Mouse (Mus musculus): ENCODE results near the gene Pithd1.
"Not testable (repeated sequence)": the region's sequence is repeated elsewhere in the genome, so short reads cannot be mapped to it uniquely, and the experiment has no call there.

The Pithd1 gene

GRCm38 (mm10) chr4:135961709-135962108 lies 25.4 kb downstream of the Pithd1 start:
- no peak for DNase-seq (ENCODE audit: low spot score)

DNA sequence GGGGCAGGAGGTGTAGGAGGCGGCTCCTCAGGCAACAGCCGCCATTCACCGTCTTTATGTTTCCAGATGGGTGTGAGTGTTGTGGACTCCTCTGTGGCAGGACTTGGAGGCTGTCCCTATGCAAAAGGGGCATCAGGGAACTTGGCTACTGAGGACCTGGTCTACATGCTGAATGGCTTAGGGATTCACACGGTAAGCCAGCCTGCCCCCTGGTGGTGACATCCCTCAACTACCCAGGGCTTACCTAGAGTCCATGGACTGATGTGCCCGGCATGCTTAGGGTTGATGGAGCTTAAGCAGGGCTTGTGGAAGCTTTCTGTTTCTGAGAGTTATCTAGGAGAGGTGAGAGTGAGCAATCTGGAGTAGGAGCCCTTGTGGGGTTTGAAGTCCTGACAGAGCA lies 26.3 kb downstream of the Pithd1 start:
- DNase-seq (ENCODE audit: low spot score) = peak; percentile 86

- no peak for DNase-seq (ENCODE audit: low spot score)
These were observed 28.7 kb downstream of the Pithd1 start for GRCm38 (mm10) chr4:135958354-135958753.

DNA sequence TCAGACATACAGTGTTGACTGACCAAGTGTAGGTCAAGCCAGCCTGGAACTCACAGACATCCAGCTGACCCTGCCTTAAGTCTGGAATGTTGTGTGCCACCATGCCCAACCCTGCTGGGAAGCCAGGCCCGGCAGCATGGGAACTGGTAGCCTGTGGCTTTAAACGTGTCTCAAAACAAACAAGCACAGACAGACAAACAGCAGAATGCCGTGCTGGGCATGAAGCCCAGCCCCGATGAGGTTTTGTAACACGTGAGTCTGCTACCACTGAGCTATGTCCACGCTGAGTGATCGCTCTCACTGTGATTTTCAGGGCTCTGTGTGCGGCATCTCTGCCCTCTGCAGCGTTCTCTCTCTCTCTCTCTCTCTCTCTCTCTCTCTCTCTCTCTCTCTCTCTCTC lies 31.2 kb downstream of the Pithd1 start:
- DNase-seq (ENCODE audit: low spot score) = no peak

GRCm38 (mm10) chr4:135954241-135954640 lies 32.8 kb downstream of the Pithd1 start:
- DNase-seq (ENCODE audit: low spot score) = peak; percentile 80

- no peak for DNase-seq (ENCODE audit: low spot score)
These were observed 33.9 kb downstream of the Pithd1 start for GRCm38 (mm10) chr4:135953179-135953578.

GRCm38 (mm10) chr4:135951505-135951904 lies 35.6 kb downstream of the Pithd1 start:
- no peak for DNase-seq (ENCODE audit: low spot score)

DNA sequence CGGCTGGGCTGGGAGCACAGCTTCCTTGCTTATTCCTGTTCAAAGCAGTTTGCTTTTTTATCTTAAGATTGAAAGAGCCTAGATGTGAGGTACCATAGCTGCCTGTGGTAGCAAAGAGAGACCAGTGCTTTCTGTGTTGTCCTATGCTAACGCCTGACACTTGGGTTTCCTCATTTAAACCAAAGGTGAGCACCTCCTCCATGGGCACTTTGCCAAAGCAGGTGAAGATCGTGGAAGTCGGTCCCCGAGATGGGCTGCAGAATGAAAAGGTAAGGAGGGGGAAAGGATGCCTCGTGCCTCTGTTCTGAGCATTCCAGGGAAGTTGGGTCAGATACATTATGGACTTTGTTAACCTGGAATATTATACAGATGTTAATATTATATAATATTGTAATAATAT lies 36.7 kb downstream of the Pithd1 start:
- DNase-seq (ENCODE audit: low spot score) = no peak

- no peak for DNase-seq (ENCODE audit: low spot score)
These were observed 37.2 kb downstream of the Pithd1 start for GRCm38 (mm10) chr4:135949911-135950310.

GRCm38 (mm10) chr4:135949475-135949874 lies 37.6 kb downstream of the Pithd1 start:
- no peak for DNase-seq (ENCODE audit: low spot score)

DNA sequence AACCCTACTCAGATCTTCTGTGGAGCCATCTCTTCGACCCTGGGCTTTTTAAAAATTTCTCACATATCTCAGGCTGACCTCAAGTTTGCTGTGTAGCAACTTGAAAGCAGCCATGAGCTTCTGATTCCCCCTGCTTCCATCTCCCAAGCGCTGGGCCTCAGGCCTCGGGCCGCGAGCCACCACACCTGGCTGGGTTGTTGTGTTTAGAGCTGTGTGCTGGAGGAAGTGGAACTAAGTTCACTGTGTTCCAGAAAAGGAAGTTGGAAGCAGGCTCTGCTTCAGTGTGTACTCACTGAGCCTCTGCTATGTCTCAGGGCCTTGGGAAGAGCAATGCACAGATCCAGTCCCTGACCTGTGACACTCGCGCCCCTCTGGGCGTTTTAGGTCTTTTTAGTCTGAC lies 38.9 kb downstream of the Pithd1 start:
- no peak for DNase-seq (ENCODE audit: low spot score)

- no peak for DNase-seq (ENCODE audit: low spot score)
These were observed 40.3 kb downstream of the Pithd1 start for GRCm38 (mm10) chr4:135946659-135947301.

DNA sequence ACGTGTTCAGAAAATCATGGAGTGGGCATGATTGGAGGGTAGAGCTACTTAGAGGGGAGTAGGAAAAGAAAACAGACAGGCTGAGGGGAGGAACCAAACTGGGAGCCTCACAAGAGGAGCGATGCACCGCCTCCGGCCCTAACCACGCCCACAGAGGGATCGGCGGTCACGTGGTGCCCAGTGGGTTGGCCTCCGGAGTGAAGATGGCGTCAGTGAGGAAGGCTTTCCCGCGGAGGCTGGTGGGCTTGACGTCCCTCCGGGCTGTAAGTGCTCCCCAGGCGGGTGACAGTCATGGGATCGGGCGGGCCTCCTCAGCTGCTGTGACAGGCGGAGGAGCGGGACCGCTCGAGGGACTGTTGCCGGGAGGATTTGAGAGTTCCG lies 40.8 kb downstream of the Pithd1 start, which contains the start of gene Hmgcl:
TSS of gene Hmgcl (plus strand) at position 171 of the 381 bp plus-strand sequence.
- peak; percentile 91 for DNase-seq (ENCODE audit: low spot score)

DNA sequence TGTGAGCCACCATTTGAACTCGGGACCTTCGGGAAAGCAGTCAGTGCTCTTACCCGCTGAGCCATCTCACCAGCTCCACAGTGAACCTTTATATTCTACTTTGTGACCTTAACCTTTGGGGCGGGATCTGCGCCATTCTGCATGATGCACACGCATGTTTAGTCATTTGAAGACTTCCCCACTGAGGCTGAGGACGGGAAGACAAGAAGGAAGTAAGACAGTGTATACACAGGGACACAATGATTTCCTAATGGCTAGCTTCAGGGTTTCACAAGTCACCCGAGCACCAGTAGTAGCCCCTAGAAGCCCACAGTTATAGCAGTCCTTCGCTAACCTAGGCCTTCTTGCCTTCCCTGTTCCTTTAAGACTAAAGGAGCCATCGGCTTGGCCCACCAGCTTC lies 41.4 kb downstream of the Pithd1 start:
- no peak for DNase-seq (ENCODE audit: low spot score)

DNA sequence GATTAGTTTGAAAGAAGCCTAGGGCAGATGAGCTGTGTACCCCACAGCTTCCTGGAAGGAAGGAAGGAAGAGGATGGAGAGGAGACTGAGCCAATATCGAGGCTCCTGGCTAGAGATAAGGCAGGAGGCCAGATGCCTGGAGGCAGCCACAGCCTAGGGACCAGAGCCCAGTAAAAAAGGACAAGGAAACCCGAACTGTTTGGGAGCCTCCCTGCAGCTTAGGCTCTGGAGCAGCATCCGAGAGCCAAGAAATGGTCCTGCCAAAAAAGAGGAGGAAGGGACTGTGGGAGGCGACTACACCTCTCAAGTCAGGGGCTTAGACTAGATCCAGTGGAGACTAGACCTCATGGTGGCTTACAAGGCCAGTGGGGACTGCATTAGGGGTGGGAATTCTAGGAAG lies 43.7 kb downstream of the Pithd1 start:
- DNase-seq (ENCODE audit: low spot score) = no peak

DNA sequence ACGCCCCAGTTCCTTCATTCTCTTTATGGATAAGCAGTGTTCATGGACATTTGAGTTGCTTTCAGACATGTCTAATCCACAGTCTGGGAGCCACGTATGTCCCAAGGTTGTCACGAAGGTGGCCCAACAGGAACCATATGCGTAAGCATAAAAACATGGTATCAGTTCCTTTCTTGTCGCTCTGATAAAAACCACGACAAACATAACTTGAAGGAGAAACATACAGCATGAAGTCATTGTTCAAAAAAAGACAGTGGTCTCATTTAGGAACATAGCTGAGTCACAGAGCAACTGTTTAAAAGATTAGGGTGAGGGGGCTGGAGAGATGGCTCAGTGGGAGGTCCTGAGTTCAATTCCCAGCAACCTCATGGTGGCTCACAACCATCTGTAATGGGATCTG lies 44.9 kb downstream of the Pithd1 start:
- DNase-seq (ENCODE audit: low spot score) = no peak

GRCm38 (mm10) chr4:135941026-135941425 lies 46.0 kb downstream of the Pithd1 start:
- DNase-seq (ENCODE audit: low spot score) = not testable (repeated sequence)

GRCm38 (mm10) chr4:135938858-135939257 lies 48.2 kb downstream of the Pithd1 start:
- DNase-seq (ENCODE audit: low spot score) = no peak

GRCm38 (mm10) chr4:135935502-135935901 lies 51.6 kb downstream of the Pithd1 start:
- DNase-seq (ENCODE audit: low spot score) = no peak

GRCm38 (mm10) chr4:135934708-135935500 lies 52.2 kb downstream of the Pithd1 start:
- no peak for DNase-seq (ENCODE audit: low spot score)

DNA sequence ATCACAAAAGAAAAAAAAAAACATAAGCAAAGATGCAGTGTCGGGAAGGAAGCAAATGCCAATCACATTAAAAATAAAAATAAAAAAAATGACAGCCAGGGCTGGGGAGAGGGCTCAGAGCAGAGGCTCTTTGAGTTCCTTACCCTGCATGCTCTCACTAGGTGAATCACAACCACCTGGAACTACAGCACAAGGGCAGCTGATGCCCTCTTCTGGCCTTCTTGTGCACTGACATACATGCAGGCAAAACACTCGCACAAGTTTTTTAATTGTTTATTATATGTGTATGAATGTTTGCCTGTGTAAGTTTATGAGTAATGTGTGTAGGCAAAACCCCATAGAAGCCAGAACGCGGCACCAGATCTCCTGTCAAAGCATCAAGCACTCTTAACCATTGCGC lies 55.2 kb downstream of the Pithd1 start:
- DNase-seq (ENCODE audit: low spot score) = no peak

DNA sequence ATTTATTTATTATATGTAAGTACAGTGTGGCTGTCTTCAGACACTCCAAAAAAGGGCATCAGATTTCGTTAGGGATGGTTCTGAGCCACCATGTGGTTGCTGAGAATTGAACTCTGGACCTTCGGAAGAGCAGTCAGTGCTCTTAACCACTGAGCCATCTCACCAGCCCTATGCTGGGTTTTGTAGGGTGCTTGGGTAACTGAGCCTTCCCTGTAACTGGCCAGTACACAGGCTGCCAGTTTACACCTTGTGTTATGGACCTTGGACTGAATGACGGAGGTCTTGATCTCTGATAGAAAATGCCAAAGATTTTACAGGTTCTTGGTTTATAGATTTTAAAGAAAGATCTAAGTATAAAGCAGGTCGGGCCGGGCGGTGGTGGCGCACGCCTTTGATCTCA lies 56.8 kb downstream of the Pithd1 start:
- DNase-seq (ENCODE audit: low spot score) = no peak

- no peak for DNase-seq (ENCODE audit: low spot score)
These were observed 57.2 kb downstream of the Pithd1 start for GRCm38 (mm10) chr4:135929828-135930227.

DNA sequence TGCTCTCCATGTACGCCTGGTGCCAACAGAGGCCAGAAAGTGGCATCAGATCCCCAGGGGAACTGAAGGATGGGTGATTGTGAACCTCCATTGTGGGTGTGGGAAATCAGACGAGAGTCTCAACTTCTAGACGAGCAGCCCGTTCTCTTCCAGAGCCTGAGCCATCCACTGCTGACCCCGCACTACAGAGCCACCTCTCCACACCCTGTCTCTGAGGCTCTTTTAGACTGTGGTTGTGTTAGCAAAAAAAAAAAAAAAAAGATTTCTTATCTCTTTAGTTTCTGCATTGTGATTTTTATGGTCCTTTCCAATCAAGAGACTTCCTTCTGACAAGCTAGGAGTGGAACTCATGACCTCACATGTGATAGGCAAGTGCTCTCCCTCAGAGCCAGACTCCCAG lies 57.7 kb downstream of the Pithd1 start:
- no peak for DNase-seq (ENCODE audit: low spot score)

Measured in c-Kit-positive CD71-positive TER-119-positive erythroid progenitor cells, embryonic 14.5 days (primary cell).